Mouse (Mus musculus): ENCODE measurements around the gene Gm21411.
"Not testable (repeated sequence)": the region's sequence is repeated elsewhere in the genome, so short reads cannot be mapped to it uniquely, and the experiment has no call there.

Gm21411 gene

DNA sequence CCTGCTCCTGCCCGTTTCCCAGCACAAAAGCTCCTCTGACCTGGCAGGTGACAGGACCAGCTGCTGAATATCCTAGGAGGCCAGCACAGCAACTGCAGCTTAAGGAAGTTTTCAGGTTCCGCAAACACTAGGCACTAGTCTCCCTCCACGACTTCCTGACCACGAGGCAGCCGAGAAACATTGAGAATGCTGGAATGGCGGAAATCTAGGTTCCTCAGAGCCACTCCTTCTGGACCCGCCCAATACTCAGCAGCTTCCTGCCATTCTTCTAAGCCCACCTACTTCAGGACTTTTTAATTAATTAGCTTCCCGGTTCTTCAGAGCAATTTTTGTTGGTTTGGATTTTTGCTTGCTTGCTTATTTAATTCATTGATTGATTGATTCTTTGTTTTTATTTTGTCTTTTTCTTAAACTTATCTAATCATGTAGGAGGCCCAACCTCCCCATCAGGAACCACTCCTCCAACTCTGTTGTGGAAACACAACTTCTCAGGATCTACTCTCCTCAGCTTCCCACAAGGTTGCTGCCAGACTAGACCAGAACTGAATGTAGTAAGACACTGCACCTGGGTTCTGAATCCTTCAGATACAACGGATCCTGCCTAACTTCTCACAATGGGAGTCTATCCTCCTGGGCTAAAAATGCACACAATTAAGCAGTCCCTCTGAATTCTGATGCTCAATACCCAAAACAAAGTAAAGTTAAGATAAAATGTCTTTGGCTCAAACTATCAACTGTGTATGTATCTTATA, at the start of gene Gm21411:
Gm21411 (minus strand) TSS at position 205 of the 752 bp plus-strand sequence.
- not testable (repeated sequence) for DNase-seq

DNA sequence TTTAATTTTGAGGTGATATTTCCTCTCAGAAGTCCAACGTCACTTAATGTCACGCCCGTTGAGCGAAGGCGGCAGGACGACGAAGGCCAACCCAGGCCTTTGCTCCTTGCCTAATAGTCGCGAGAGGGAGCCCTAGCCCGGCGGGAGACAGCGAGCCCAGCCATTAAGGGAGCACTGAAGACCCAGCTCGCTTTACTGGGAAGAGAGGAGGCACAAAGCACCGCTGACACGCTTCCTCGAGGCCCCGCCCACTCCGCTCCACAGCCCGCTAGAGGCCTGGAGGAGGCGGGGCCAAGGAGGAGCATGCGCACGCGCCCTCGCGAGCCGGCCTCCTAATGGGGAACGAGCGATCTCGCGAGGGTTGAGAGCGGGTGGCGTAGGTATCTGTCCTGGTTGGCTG, 32.3 kb upstream of the Gm21411 start:
- DNase-seq = not testable (repeated sequence)

DNA sequence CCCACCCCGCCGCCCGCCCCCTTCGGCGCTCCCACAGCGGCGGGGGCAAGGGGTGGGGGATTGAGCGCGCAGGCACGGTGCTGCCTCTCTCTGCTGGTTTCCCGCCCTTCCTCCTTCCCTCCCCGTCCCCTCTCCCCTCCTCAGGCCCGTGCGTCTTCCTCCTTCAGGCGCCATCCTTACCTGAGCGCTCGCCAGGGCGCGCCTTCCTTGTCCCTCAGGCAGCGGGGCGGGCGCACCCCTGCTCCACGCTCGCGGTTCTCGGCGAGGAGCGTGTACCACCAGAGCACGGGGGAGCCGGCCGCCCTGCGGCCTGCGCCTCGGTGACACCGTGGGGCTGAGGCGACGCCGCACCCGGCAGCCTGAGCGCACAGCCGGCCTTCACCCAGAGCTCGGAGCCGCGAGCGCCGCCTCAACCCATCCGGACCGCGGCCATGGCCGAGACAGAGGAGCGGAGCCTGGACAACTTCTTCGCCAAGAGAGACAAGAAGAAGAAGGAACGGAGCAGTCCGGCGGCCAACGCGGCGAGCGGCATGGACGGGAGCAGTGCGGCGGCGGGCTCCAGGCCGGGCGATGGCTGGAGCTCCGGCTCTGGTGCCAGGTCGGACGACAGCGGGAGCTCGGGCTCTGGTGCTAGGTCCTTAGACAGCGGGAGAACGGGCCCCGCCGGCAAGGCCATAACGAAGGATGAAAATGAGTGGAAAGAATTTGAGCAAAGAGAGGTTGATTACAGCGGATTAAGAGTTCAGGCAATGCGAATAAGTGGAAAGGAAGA, 23.1 kb upstream of the Gm21411 start:
- DNase-seq = no peak

DNA sequence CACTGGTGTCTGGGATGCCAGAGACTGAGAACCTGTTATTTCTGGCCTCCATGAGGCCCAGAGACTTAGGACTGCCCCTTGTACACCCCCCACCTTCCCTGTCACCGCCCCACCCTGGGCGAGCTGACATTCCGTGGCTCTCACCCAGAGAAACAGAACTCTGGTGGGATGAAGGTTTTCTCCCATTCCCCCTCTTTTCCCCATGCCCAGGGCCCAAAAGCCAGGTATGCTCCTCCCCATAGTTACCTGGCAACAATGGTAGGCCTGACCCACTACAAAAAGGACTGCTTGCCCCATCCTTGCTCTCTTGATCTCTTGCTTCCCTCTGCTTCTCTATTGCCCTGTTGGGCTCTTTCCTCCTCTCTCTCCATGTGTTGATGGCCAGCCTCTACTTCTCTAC, 5.8 kb upstream of the Gm21411 start:
- no peak for DNase-seq

DNA sequence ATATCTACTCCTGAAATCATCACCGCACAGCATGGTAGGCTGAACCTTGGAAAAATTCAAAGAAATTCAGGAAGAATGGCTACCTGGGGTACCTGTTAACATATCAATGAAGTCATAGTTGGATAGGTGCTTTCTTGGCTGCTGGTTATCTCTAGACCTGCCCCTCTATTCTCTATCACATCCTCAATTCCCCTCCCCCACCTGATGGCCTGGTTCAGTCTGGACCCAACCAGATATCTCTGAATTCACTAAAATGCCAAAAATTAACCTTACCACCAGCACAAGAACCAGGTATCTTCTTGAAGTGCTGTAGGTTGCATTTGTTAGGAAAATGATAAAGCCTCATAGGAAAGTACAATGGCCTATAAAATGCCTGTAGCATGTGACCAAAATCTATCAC, 1.3 kb downstream of the Gm21411 start:
- not testable (repeated sequence) for DNase-seq

DNA sequence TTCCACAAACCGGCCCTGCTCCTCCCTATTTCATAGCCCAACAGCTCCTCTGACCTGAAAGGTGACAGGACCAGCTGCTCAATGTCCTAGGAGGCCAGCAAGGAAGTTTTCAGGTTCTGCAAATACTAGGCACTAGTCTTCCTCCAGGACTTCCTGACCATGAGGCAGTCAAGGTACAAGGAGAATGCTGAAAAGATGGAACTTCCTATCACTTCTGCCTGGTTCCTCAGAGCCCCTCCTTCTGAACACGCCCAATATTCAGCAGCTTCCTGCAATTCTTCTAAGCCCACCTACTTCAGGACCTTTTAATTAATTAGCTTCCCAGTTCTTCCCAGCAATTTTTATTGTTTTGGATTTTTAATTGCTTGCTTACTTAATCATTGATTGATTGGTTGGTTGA, 4.6 kb downstream of the Gm21411 start:
- DNase-seq = not testable (repeated sequence)

DNA sequence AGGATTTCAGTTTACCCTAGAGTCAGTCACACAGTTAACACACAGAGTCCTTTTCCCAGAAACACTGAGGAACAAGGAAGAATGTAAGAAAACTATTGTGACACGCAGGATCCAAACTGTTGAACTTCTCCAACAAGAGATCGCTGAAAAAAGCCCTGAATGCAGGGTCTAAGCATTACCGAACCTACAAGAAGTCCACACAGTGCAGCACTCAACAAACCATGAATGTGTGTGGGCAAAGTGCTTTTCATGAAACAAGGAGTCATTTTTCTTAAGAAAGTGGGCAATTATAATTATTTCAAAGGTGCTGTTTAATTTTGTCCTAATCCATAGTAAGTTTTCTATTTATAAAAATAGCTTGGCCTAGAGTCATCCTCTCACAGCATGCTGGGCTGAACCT, 6.3 kb downstream of the Gm21411 start:
- not testable (repeated sequence) for DNase-seq
